Mouse (Mus musculus): Measurements from ENCODE around the gene Fam107b. TPM values are rescaled to one million over a fixed set of nuclear protein-coding genes. Genes with fewer than 3 reads are reported as not detected.

The Fam107b gene
- total RNA-seq, 1 experiment = 15.0 TPM

GRCm38 (mm10) chr2:3822483-3823455, 252.5 kb downstream of the Fam107b start:
- in situ Hi-C loops (cut with MboI; ENCODE audit: low sequenced_read_pairs in 2 of 2, unreplicated experiment in 2 of 2) = no loop called here
- H3K4me3 ChIP-seq (ENCODE audit: insufficient read depth in 1 of 2, low read depth in 1 of 2, low read length in 2 of 2, poor library complexity in 1 of 2, severe bottlenecking in 1 of 2) = no peak overlapping the region
- no peak overlapping the region for H3K9ac ChIP-seq (ENCODE audit: insufficient read depth, low read depth, low read length, poor library complexity, severe bottlenecking)
- no peaks in the 10 kb centered on the region for H3K36me3 ChIP-seq (ENCODE audit: control insufficient read depth, insufficient read depth, low read length, poor library complexity, severe bottlenecking)
- DNase-seq (ENCODE audit: low read depth, low spot score) = no peak
- no peaks in the 10 kb centered on the region for H3K4me1 ChIP-seq (ENCODE audit: control insufficient read depth in 2 of 2, insufficient read depth in 2 of 2, low read length in 2 of 2, poor library complexity in 1 of 2)
- H3K9me3 ChIP-seq (ENCODE audit: control insufficient read depth, insufficient read depth, low read depth, low read length) = no peaks in the 10 kb centered on the region
- H3K27ac ChIP-seq (ENCODE audit: insufficient read depth, low read depth, low read length, poor library complexity, severe bottlenecking) = no peak overlapping the region
- TF ChIP-seq ZNF384 (IDR thresholded peaks at IDR 0.05; ENCODE audit: low read depth, low read length) = no peak
- no peak for TF ChIP-seq CHD2 (IDR thresholded peaks at IDR 0.05; ENCODE audit: low read depth, low read length)
- no peak for TF ChIP-seq MAFK (IDR thresholded peaks at IDR 0.05; ENCODE audit: insufficient read depth, low read depth, low read length)
- no peak for TF ChIP-seq HCFC1 (IDR thresholded peaks at IDR 0.05; ENCODE audit: borderline replicate concordance, insufficient read depth, low read length)
- TF ChIP-seq ZC3H11A (IDR thresholded peaks at IDR 0.05; ENCODE audit: borderline replicate concordance, low read depth, low read length) = no peak

Other genes with a start within 250 kb of the Fam107b start
- 12.0 and 20.2 TPM in 2 replicates for gene Rpp38, start 237.8 kb upstream of the Fam107b start, total RNA-seq (2012; rRNA removed)
- 2.5 and 3.7 TPM in 2 replicates for gene Acbd7, start 234.3 kb upstream of the Fam107b start, total RNA-seq (2012; rRNA removed)
- not detected in 2 replicates for gene Olah, start 173.3 kb upstream of the Fam107b start, total RNA-seq (2012; rRNA removed)
- not detected in 2 replicates for gene Meig1, start 147.8 kb upstream of the Fam107b start, total RNA-seq (2012; rRNA removed)
- gene Dclre1c, start 146.4 kb upstream of the Fam107b start, total RNA-seq (2012; rRNA removed) = 8.3 and 12.0 TPM in 2 replicates
- gene Suv39h2, start 95.5 kb upstream of the Fam107b start, total RNA-seq (2012; rRNA removed) = 21.3 and 22.8 TPM in 2 replicates
- gene Gm45902, start 57.7 kb upstream of the Fam107b start, total RNA-seq (2012; rRNA removed) = 8.2 and 10.2 TPM in 2 replicates
- gene Hspa14, start 57.7 kb upstream of the Fam107b start, total RNA-seq (2012; rRNA removed) = 114 and 149 TPM in 2 replicates
- gene Cdnf, start 57.5 kb upstream of the Fam107b start, total RNA-seq (2012; rRNA removed) = 0.48 and 0.58 TPM in 2 replicates